Mouse (Mus musculus) heart, adult 2 months (tissue): Measurements from ENCODE around the gene Aarsd1. TPM values are rescaled to one million over a fixed set of nuclear protein-coding genes. Genes with fewer than 3 reads are reported as not detected.
"Not testable (repeated sequence)": the region's sequence is repeated elsewhere in the genome, so short reads cannot be mapped to it uniquely, and the experiment has no call there.

Experiments used
- DNase-seq, 2 experiments: peaks; one replicate each; pipeline ENCODE4 v3.0.0; 2021
- H3K27ac ChIP-seq: fragments of 200-600 bp; 2 replicates; pipeline ENCODE4 v1.8.1; 2022
- H3K27me3 ChIP-seq: fragments of 200-500 bp; 2 replicates; pipeline ENCODE4 v1.6.1; 2012; ENCODE audit warnings: mild to moderate bottlenecking, low read length, inconsistent platforms, mixed read lengths; ENCODE audit not compliant: control insufficient read depth, insufficient read depth
- H3K36me3 ChIP-seq: fragments of 200-500 bp; 2 replicates; pipeline ENCODE4 v1.6.1; 2012; ENCODE audit warnings: low read length, inconsistent platforms; ENCODE audit not compliant: control insufficient read depth, insufficient read depth
- H3K4me1 ChIP-seq: fragments of 200-500 bp; 2 replicates; pipeline ENCODE4 v1.6.1; 2011; ENCODE audit warnings: low read length; ENCODE audit not compliant: control insufficient read depth, insufficient read depth
- H3K4me3 ChIP-seq: fragments of 200-600 bp; 2 replicates; pipeline ENCODE4 v1.8.1; 2022
- H3K79me2 ChIP-seq: fragments of 200-500 bp; replicated peaks from 2 replicates; pipeline ENCODE4 v1.6.1; 2012; ENCODE audit warnings: mild to moderate bottlenecking, inconsistent platforms, low read length, moderate library complexity, mixed read lengths; ENCODE audit not compliant: control insufficient read depth, insufficient read depth
- H3K9ac ChIP-seq: fragments of 200-500 bp; 2 replicates; pipeline ENCODE4 v1.6.1; 2012; ENCODE audit warnings: low read depth, mild to moderate bottlenecking, control low read depth, inconsistent platforms, low read length, mixed read lengths
- CTCF ChIP-seq: fragments of 200-600 bp; IDR thresholded peaks from 2 replicates; pipeline ENCODE4 v1.8.1; 2022; ENCODE audit warnings: antibody characterized with exemption, mild to moderate bottlenecking, moderate library complexity
- EP300 ChIP-seq: fragments of 200-500 bp; IDR thresholded peaks from 2 replicates; pipeline ENCODE4 v1.6.1; 2011; ENCODE audit warnings: low read depth, low read length, control low read depth; ENCODE audit not compliant: insufficient read depth
- POLR2A ChIP-seq: fragments of 200-500 bp; IDR thresholded peaks from 2 replicates; pipeline ENCODE4 v1.6.1; 2011; ENCODE audit warnings: mild to moderate bottlenecking, low read depth, low read length, control low read depth; ENCODE audit not compliant: insufficient read depth
- WGBS: fragments of 180-500 bp; shearing (Covaris S2); methylation state at CpG from one replicate; pipeline ENCODE4 v1.1.7; 2018; 5-methylcytosine and 5-hydroxymethylcytosine counted together
- intact Hi-C: fragments of 180-260 bp; cut with DNase I; formaldehyde crosslinking; loops from one replicate; pipeline ENCODE4 v1.15.1; 2025
- polyA plus RNA-seq: library from polyadenylated mRNA; depleted of rRNA; stranded (reverse); fragments of >200 nt; gene quantifications from 2 replicates; pipeline ENCODE4 v1.2.3, GENCODE M21; 2012
- total RNA-seq, 2 experiments: library from RNA; stranded (reverse); gene quantifications; 2 replicates each; pipeline ENCODE4 v1.2.3; 2021

The Aarsd1 gene
- total and polyA plus RNA-seq, 3 experiments, result 19.5 to 23.4 (median 23.0) TPM

DNA sequence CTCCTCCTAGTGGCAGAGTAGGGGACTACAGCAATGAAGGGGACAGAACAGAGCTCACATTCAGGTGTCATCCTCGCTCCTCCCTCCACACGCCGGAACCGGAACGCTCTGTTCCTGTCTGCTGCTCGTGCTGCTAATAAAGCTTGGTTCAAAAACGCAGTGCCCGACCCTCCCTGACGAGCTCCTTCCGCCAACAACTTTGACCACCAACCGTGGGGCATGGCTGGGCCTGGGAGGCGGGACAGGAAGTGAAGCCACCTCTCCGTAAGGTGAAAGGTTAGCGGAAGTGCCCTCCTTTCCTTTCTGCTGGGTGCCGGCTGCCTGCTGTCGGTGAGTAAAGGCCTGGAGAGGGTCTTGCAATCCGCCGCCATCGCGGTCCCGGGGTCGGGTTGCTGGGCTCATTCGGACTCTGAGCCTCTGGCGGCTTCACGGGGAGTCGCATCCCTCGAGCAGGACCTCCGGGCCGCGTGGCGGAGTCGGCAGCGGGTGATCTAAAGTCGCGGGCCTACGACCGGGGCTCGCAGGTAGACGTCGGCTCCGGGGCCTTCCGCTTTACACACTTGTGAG lies 24.8 kb upstream of the Aarsd1 start, which contains the start of gene Rpl27:
TSS of gene Rpl27 (plus strand) at position 172 of the 567 bp plus-strand sequence.
- H3K4me1 ChIP-seq, result peaks cover 2% of the 10 kb centered on the region; the same call in 1 of the 2 replicates
- peak within 1 kb of the TSS; percentile 73 for H3K9ac ChIP-seq
- TF ChIP-seq POLR2A (peak; percentile 94), CTCF (peak; percentile 68), EP300 (peak; percentile 99)
- H3K27ac ChIP-seq, result peak within 1 kb of the TSS; percentile 87
- H3K79me2 ChIP-seq, result no peaks in the 10 kb centered on the region; the same call in 1 of the 2 replicates
- intact Hi-C loops, result loop anchor here (5.0 kb wide), 1 partner anchor 355 kb away; the partner anchor contains the start of gene Mlx
- H3K36me3 ChIP-seq, result peaks cover 18% of the 10 kb centered on the region
- H3K27me3 ChIP-seq, result no peaks in the 10 kb centered on the region
- peak; percentile 93 to 98 for DNase-seq
- H3K4me3 ChIP-seq, result peak within 1 kb of the TSS; percentile 93
- under 1% methylated on average over 42 of the region's 42 CpGs for WGBS

DNA sequence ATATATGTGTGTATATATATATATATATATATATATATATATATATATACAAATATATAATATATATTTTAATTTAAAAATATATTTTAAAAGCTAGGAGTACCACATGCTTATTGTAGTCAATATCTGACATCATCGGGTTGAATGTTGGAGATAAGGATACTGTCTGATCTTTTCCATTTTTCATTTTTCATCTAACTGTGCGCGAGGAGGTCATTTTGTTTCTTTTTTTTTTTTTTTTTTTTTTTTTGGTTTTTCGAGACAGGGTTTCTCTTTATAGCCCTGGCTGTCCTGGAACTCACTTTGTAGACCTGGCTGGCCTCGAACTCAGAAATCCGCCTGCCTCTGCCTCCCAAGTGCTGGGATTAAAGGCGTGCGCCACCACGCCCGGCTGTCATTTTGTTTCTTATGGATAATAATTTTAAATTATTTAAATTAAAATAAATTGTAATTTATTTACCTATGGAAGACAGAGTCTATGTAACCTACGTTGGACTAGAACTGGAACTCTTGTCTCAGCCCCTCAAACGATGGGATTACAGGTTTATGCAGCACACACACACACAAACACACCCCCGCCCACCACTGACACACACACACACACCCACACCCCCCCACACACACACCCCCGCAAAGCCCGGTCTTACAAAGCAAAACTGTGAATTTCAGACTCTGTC lies 24.2 kb upstream of the Aarsd1 start:
- not testable (repeated sequence) for H3K27me3 ChIP-seq, DNase-seq, H3K4me1 ChIP-seq, H3K9ac ChIP-seq, H3K4me3 ChIP-seq, H3K27ac ChIP-seq, H3K79me2 ChIP-seq
- intact Hi-C loops, result loop anchor here (2.0 to 5.0 kb wide), 2 partner anchors 15 to 354 kb away; partner anchors contain the start of gene Mlx
- peaks cover 18% of the 10 kb centered on the region for H3K36me3 ChIP-seq
- WGBS, result 44% methylated on average over 15 of the region's 15 CpGs

DNA sequence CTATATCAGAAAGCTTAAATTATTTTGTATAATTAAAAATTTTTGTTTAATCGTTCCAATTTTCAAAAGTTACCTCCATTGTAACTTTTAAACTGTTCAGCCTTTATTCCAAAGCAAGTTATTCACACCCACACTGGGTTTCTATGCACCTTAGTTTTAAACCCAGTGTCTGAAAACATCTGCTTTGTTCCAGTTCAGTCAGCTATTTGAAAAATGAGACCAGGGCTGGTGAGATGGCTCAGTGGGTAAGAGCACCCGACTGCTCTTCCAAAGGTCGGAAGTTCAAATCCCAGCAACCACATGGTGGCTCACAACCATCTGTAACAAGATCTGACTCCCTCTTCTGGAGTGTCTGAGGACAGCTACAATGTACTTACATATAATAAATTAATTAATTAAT lies 20.6 kb upstream of the Aarsd1 start:
- 43% methylated on average over 3 of the region's 3 CpGs for WGBS
- H3K4me1 ChIP-seq, result not testable (repeated sequence)

DNA sequence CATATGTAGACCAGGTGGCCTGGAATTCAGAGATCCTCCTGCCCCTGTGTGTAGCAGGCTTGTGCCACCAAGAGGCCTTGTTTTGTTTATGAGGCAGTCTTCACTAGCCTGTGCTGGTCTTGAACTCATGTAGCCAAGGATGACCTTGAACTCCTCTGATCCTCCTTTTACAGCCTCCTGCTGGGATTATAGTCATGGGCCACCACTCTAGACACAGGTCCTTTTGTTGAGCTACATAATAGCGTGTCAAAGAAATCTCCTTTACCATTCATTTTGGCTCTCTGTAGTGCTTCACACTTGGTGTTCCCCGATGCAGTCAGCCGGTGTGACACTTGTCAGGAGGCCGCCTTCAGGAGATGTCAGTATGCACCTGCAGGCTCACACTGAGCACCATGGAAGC lies 19.5 kb upstream of the Aarsd1 start:
- Histone ChIP-seq H3K4me3 (no peak overlapping the region), H3K27me3 (no peaks in the 10 kb centered on the region), H3K9ac (no peak overlapping the region), H3K79me2 (no peaks in the 10 kb centered on the region), H3K36me3 (no peaks in the 10 kb centered on the region; the same call in 1 of the 2 replicates), H3K4me1 (no peaks in the 10 kb centered on the region), H3K27ac (no peak overlapping the region)
- no peak for TF ChIP-seq CTCF
- no peak for TF ChIP-seq POLR2A
- no peak for TF ChIP-seq EP300
- intact Hi-C loops, result no loop called here
- 84% methylated on average over 4 of the region's 4 CpGs for WGBS
- DNase-seq, result no peak

More for the DNA sequence above, 20.6 kb upstream of the Aarsd1 start:
- H3K27me3 ChIP-seq, H3K36me3 ChIP-seq, H3K4me3 ChIP-seq, H3K79me2 ChIP-seq, H3K9ac ChIP-seq, intact Hi-C loops, H3K27ac ChIP-seq, DNase-seq: not testable (repeated sequence)

DNA sequence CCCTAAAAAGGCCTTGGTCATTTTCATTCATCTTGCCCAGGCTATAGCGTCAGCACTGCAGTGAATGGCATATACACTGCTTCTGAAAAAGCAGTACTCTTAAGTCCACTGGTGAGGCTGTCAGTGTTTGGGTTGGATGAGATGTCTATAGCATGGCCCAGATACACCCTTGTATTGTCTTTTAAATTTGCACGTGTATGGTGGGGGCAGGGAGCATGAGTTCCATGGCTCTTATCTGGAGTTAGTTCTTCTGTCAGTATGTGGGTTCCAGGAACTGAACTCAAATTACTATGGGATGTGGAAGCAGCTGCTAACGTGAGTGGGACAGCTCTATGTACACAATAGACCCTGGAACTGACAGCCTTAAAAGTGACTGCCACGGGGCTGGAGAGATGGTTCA lies 18.4 kb upstream of the Aarsd1 start:
- no peaks in the 10 kb centered on the region for H3K79me2 ChIP-seq
- 68% methylated on average over 4 of the region's 4 CpGs for WGBS
- DNase-seq, result no peak
- no peak overlapping the region for H3K27ac ChIP-seq
- H3K4me1 ChIP-seq, result no peaks in the 10 kb centered on the region
- no peak overlapping the region for H3K9ac ChIP-seq
- H3K4me3 ChIP-seq, result no peak overlapping the region
- no peaks in the 10 kb centered on the region; the same call in 1 of the 2 replicates for H3K36me3 ChIP-seq
- H3K27me3 ChIP-seq, result no peaks in the 10 kb centered on the region
- TF ChIP-seq POLR2A (no peak), EP300 (no peak), CTCF (no peak)
- intact Hi-C loops, result no loop called here

DNA sequence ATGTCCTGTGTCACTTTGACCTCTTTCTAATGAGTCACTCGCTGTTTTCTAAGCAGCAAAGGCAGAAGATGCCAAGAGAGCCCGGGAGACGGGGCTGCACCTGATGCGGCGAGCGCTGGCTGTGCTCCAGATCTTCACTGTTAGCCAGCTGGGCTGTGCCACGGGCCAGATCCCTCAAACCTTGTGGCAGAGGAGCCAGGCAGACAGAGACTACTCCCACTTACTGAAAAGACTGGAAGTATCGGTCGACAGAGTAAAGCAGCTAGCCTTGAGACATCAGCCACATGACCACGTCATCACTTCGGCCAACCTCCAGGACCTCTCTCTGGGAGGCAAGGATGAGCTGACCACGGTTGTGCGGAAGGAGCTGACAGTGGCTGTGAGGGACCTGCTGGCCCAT lies 16.0 kb upstream of the Aarsd1 start:
- Histone ChIP-seq H3K4me1 (no peaks in the 10 kb centered on the region), H3K4me3 (no peak overlapping the region), H3K36me3 (no peaks in the 10 kb centered on the region; the same call in 1 of the 2 replicates), H3K79me2 (no peaks in the 10 kb centered on the region), H3K9ac (no peak overlapping the region), H3K27ac (no peak overlapping the region), H3K27me3 (no peaks in the 10 kb centered on the region)
- no peak for DNase-seq
- 78% methylated on average over 13 of the region's 13 CpGs for WGBS
- intact Hi-C loops, result no loop called here
- TF ChIP-seq CTCF (no peak), EP300 (no peak), POLR2A (no peak)
